Mouse (Mus musculus) B cell, adult 2 months (primary cell): ENCODE data around the gene Rcbtb2.

Experiments
- DNase-seq, 2 experiments: peaks; one replicate each; pipeline ENCODE4 v3.0.0; 2022

Rcbtb2 gene

GRCm38 (mm10) chr14:73211477-73211876 is 88.6 kb downstream of the Rcbtb2 start:
- DNase-seq, result no peak

GRCm38 (mm10) chr14:73217062-73217461 is 94.2 kb downstream of the Rcbtb2 start:
- no peak for DNase-seq

- DNase-seq, result peak; percentile 12 to 17
These were observed 99.6 kb downstream of the Rcbtb2 start for GRCm38 (mm10) chr14:73222316-73222970.

- DNase-seq, result no peak
These were observed 103.5 kb downstream of the Rcbtb2 start for GRCm38 (mm10) chr14:73226346-73226745.

- DNase-seq, result no peak
These were observed 104.0 kb downstream of the Rcbtb2 start for GRCm38 (mm10) chr14:73226849-73227248.

- DNase-seq, result no peak
These were observed 108.6 kb downstream of the Rcbtb2 start for GRCm38 (mm10) chr14:73231286-73231982.

- DNase-seq, result no peak
These were observed 111.7 kb downstream of the Rcbtb2 start for GRCm38 (mm10) chr14:73234468-73235031.

GRCm38 (mm10) chr14:73237848-73238321 is 115.0 kb downstream of the Rcbtb2 start, which contains the start of gene Lpar6:
Gene Lpar6, plus strand, starts transcription at chr14:73237895.
- peak; percentile 42 to 46 for DNase-seq

- DNase-seq, result peak; percentile 56 to 64
These were observed 115.8 kb downstream of the Rcbtb2 start for GRCm38 (mm10) chr14:73238498-73239250.

GRCm38 (mm10) chr14:73239291-73239690 is 116.5 kb downstream of the Rcbtb2 start:
- DNase-seq, result peak; percentile 28 to 40

GRCm38 (mm10) chr14:73239857-73240256 is 117.0 kb downstream of the Rcbtb2 start:
- no peak for DNase-seq

GRCm38 (mm10) chr14:73244061-73244597 is 121.3 kb downstream of the Rcbtb2 start:
- no peak for DNase-seq

GRCm38 (mm10) chr14:73250056-73250455 is 127.2 kb downstream of the Rcbtb2 start:
- no peak for DNase-seq

GRCm38 (mm10) chr14:73252276-73252675 is 129.4 kb downstream of the Rcbtb2 start:
- no peak for DNase-seq

- DNase-seq, result no peak
These were observed 130.8 kb downstream of the Rcbtb2 start for GRCm38 (mm10) chr14:73253453-73254251.

GRCm38 (mm10) chr14:73254412-73254811 is 131.6 kb downstream of the Rcbtb2 start:
- DNase-seq, result no peak

GRCm38 (mm10) chr14:73255426-73255970 is 132.7 kb downstream of the Rcbtb2 start:
- DNase-seq, result no peak

- DNase-seq, result no peak
These were observed 134.5 kb downstream of the Rcbtb2 start for GRCm38 (mm10) chr14:73257348-73257747.
